Mouse (Mus musculus) ovary, postnatal 36 days (tissue): ENCODE results near the gene Rad18.
"Not testable (repeated sequence)": the region's sequence is repeated elsewhere in the genome, so short reads cannot be mapped to it uniquely, and the experiment has no call there.

ENCODE experiments used
- DNase-seq: peaks from one replicate; pipeline ENCODE4 v3.0.0; 2022; ENCODE audit warnings: low spot score, mixed read lengths

The Rad18 gene

GRCm38 (mm10) chr6:112696056-112696950, at the start of gene Rad18:
TSS of gene Rad18 (minus strand) at chr6:112696686.
- peak; percentile 83 for DNase-seq

- DNase-seq: no peak
Measured at GRCm38 (mm10) chr6:112742297-112742696, 45.8 kb upstream of the Rad18 start.

GRCm38 (mm10) chr6:112741766-112742165, 45.3 kb upstream of the Rad18 start:
- DNase-seq: no peak

GRCm38 (mm10) chr6:112739635-112740034, 43.1 kb upstream of the Rad18 start:
- DNase-seq: no peak

GRCm38 (mm10) chr6:112738924-112739323, 42.4 kb upstream of the Rad18 start:
- DNase-seq: no peak

- no peak for DNase-seq
Measured at GRCm38 (mm10) chr6:112736471-112736870, 40.0 kb upstream of the Rad18 start.

GRCm38 (mm10) chr6:112735054-112735453, 38.6 kb upstream of the Rad18 start:
- no peak for DNase-seq

- DNase-seq: no peak
Measured at GRCm38 (mm10) chr6:112733942-112734341, 37.5 kb upstream of the Rad18 start.

GRCm38 (mm10) chr6:112732434-112732833, 35.9 kb upstream of the Rad18 start:
- DNase-seq: no peak

- no peak for DNase-seq
Measured at GRCm38 (mm10) chr6:112731386-112731785, 34.9 kb upstream of the Rad18 start.

- peak; percentile 62 for DNase-seq
Measured at GRCm38 (mm10) chr6:112728760-112729422, 32.4 kb upstream of the Rad18 start.

- no peak for DNase-seq
Measured at GRCm38 (mm10) chr6:112725468-112725867, 29.0 kb upstream of the Rad18 start.

GRCm38 (mm10) chr6:112720409-112721080, 24.1 kb upstream of the Rad18 start:
- DNase-seq: no peak

- no peak for DNase-seq
Measured at GRCm38 (mm10) chr6:112719983-112720382, 23.5 kb upstream of the Rad18 start.

GRCm38 (mm10) chr6:112717168-112717567, 20.7 kb upstream of the Rad18 start:
- DNase-seq: peak; percentile 15

GRCm38 (mm10) chr6:112713951-112714350, 17.5 kb upstream of the Rad18 start:
- no peak for DNase-seq

- DNase-seq: not testable (repeated sequence)
Measured at GRCm38 (mm10) chr6:112702296-112702695, 5.8 kb upstream of the Rad18 start.

GRCm38 (mm10) chr6:112700392-112700791, 3.9 kb upstream of the Rad18 start:
- peak; percentile 37 for DNase-seq

- DNase-seq: no peak
Measured at GRCm38 (mm10) chr6:112699115-112699514, 2.6 kb upstream of the Rad18 start.

- DNase-seq: no peak
Measured at GRCm38 (mm10) chr6:112694492-112694891, 2.0 kb downstream of the Rad18 start.

- DNase-seq: no peak
Measured at GRCm38 (mm10) chr6:112691523-112691922, 5.0 kb downstream of the Rad18 start.

GRCm38 (mm10) chr6:112688033-112688432, 8.5 kb downstream of the Rad18 start:
- no peak for DNase-seq

GRCm38 (mm10) chr6:112686485-112686884, 10.0 kb downstream of the Rad18 start:
- DNase-seq: no peak
